Mouse (Mus musculus): Measurements from ENCODE around the gene Hjurp.

- no peak for TF ChIP-seq EP300 (IDR thresholded peaks at IDR 0.05; ENCODE audit: low read depth)
- no peak for TF ChIP-seq CTCF (IDR thresholded peaks at IDR 0.05; ENCODE audit: low read depth)
These were observed 55.2 kb downstream of the Hjurp start for GRCm38 (mm10) chr1:88222216-88222615.
